19 mouse cellular contexts compared by ENCODE assay signal in the genomic region with DNA sequence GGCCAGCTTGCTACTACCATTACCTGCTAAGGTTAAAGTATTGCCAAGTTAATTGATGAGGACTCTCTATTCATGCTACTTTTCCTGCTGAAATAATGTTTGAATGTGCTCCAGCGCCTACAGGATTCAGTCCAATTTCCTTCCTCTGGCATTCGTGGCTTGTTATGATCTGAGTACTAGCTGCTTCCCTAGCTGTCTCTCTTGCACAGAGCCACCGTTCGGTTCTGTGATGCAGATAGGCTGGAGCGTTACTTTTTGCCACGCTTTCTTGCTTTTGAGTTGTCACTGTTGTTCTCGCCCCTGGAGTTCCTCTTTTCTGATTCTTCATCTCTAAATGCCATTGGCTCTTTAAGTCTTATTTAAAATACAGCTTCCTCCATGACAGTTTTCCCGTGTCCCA.
DNase-seq lines count a peak whose midpoint lies in the region; ATAC-seq and TF ChIP-seq lines count a peak whose summit lies in the region.
"Had no signal": no experiment of that assay in that cellular context is flagged by ENCODE, and none has a peak within 500 bp of the region (broad histone marks: within the 10 kb centered on the region; RNA-seq: fewer than 3 reads in every experiment).

No protein-coding gene starts in this region.

- H3K9me3 ChIP-seq in forebrain, embryonic 12.5 days, result no peaks in the 10 kb centered on the region
- H3K9me3 ChIP-seq in forebrain, embryonic 10.5 days, result no peaks in the 10 kb centered on the region
- H3K9me3 ChIP-seq in hindbrain, postnatal 0 days (ENCODE audit: low read length), result no peaks in the 10 kb centered on the region
- no peaks in the 10 kb centered on the region for H3K9me3 ChIP-seq in hindbrain, embryonic 12.5 days (replicated peaks)
- H3K9me3 ChIP-seq in midbrain, embryonic 11.5 days (ENCODE audit: control insufficient read depth, low read length), result no peaks in the 10 kb centered on the region
- H3K9me3 ChIP-seq in midbrain, embryonic 10.5 days (replicated peaks), result no peaks in the 10 kb centered on the region
- H3K9me3 ChIP-seq: hindbrain, embryonic 13.5 days; neural tube, embryonic 15.5 days had no signal

- TF ChIP-seq CTCF in hindbrain, postnatal 0 days (IDR thresholded peaks at IDR 0.05; ENCODE audit: low read depth), result no peak

- no peaks in the 10 kb centered on the region for H3K36me3 ChIP-seq in forebrain, embryonic 12.5 days (replicated peaks)
- no peaks in the 10 kb centered on the region for H3K36me3 ChIP-seq in forebrain, embryonic 10.5 days (replicated peaks)
- no peaks in the 10 kb centered on the region for H3K36me3 ChIP-seq in hindbrain, postnatal 0 days (ENCODE audit: insufficient read depth, low read length)
- H3K36me3 ChIP-seq in hindbrain, embryonic 12.5 days, result no peaks in the 10 kb centered on the region
- no peaks in the 10 kb centered on the region for H3K36me3 ChIP-seq in midbrain, embryonic 11.5 days (ENCODE audit: control insufficient read depth, insufficient read depth, low read length)
- H3K36me3 ChIP-seq in midbrain, embryonic 10.5 days, result no peaks in the 10 kb centered on the region
- H3K36me3 ChIP-seq: hindbrain, embryonic 13.5 days; neural tube, embryonic 15.5 days had no signal

- 0 out of 2 replicates have a peak, but pooled peaks have one; percentile 13 for ATAC-seq in forebrain, embryonic 12.5 days (ENCODE audit: low FRiP score)
- no peak for ATAC-seq in hindbrain, postnatal 0 days
- ATAC-seq in hindbrain, embryonic 12.5 days (ENCODE audit: low FRiP score), result no peak
- no peak for ATAC-seq in midbrain, embryonic 11.5 days (ENCODE audit: low FRiP score)
- ATAC-seq: inflammation-experienced regulatory T-cells, adult 6 months had no signal

- H3K27me3 ChIP-seq in forebrain, embryonic 12.5 days, result no peaks in the 10 kb centered on the region
- peaks cover 19% of the 10 kb centered on the region for H3K27me3 ChIP-seq in forebrain, embryonic 10.5 days (ENCODE audit: poor library complexity, severe bottlenecking)
- no peaks in the 10 kb centered on the region for H3K27me3 ChIP-seq in hindbrain, postnatal 0 days (ENCODE audit: insufficient read depth, low read length)
- H3K27me3 ChIP-seq in hindbrain, embryonic 12.5 days, result no peaks in the 10 kb centered on the region
- H3K27me3 ChIP-seq in midbrain, embryonic 11.5 days (ENCODE audit: control insufficient read depth, insufficient read depth, low read length), result no peaks in the 10 kb centered on the region
- no peaks in the 10 kb centered on the region for H3K27me3 ChIP-seq in midbrain, embryonic 10.5 days (ENCODE audit: low read depth, poor library complexity, severe bottlenecking)
- H3K27me3 ChIP-seq: hindbrain, embryonic 13.5 days; neural tube, embryonic 15.5 days had no signal

- no peak overlapping the region for H3K4me3 ChIP-seq in forebrain, embryonic 12.5 days (replicated peaks)
- no peak overlapping the region for H3K4me3 ChIP-seq in forebrain, embryonic 10.5 days
- H3K4me3 ChIP-seq in hindbrain, postnatal 0 days (ENCODE audit: low read length), result no peak overlapping the region
- H3K4me3 ChIP-seq in hindbrain, embryonic 12.5 days, result no peak overlapping the region
- H3K4me3 ChIP-seq in midbrain, embryonic 11.5 days (ENCODE audit: low read depth, low read length), result no peak overlapping the region
- H3K4me3 ChIP-seq in midbrain, embryonic 10.5 days, result no peak overlapping the region
- H3K4me3 ChIP-seq: heart, adult 2 months; hindbrain, embryonic 13.5 days; neural tube, embryonic 15.5 days had no signal

- no peak overlapping the region for H3K27ac ChIP-seq in forebrain, embryonic 12.5 days
- no peak overlapping the region for H3K27ac ChIP-seq in forebrain, embryonic 10.5 days
- H3K27ac ChIP-seq in hindbrain, postnatal 0 days, result no peak overlapping the region
- no peak overlapping the region for H3K27ac ChIP-seq in hindbrain, embryonic 12.5 days
- H3K27ac ChIP-seq in midbrain, embryonic 11.5 days (ENCODE audit: low read depth, low read length), result no peak overlapping the region
- H3K27ac ChIP-seq in midbrain, embryonic 10.5 days (replicated peaks), result no peak overlapping the region
- H3K27ac ChIP-seq: heart, adult 2 months; hindbrain, embryonic 13.5 days; kidney, postnatal 0 days; neural tube, embryonic 15.5 days had no signal

- H3K4me2 ChIP-seq in forebrain, embryonic 12.5 days, result no peak overlapping the region
- H3K4me2 ChIP-seq in hindbrain, postnatal 0 days (ENCODE audit: low read depth, low read length), result no peak overlapping the region
- H3K4me2 ChIP-seq in hindbrain, embryonic 12.5 days (replicated peaks), result no peak overlapping the region
- no peak overlapping the region for H3K4me2 ChIP-seq in midbrain, embryonic 11.5 days
- H3K4me2 ChIP-seq: hindbrain, embryonic 13.5 days; neural tube, embryonic 15.5 days had no signal

- H3K4me1 ChIP-seq in forebrain, embryonic 12.5 days, result peaks cover 3% of the 10 kb centered on the region
- H3K4me1 ChIP-seq in forebrain, embryonic 10.5 days, result peaks cover 19% of the 10 kb centered on the region
- H3K4me1 ChIP-seq in hindbrain, postnatal 0 days (ENCODE audit: insufficient read depth, low read length), result no peaks in the 10 kb centered on the region
- peaks cover 12% of the 10 kb centered on the region for H3K4me1 ChIP-seq in hindbrain, embryonic 12.5 days
- no peaks in the 10 kb centered on the region; the same call in 1 of the 2 replicates for H3K4me1 ChIP-seq in midbrain, embryonic 11.5 days (ENCODE audit: control insufficient read depth, insufficient read depth, low read length)
- H3K4me1 ChIP-seq in midbrain, embryonic 10.5 days, result peaks cover 13% of the 10 kb centered on the region
- H3K4me1 ChIP-seq: neural tube, embryonic 15.5 days had no signal

- no peak for DNase-seq in forebrain, embryonic 10.5 days (ENCODE audit: extremely low spot score, low spot score)
- DNase-seq in hindbrain, postnatal 0 days (ENCODE audit: low spot score), result peak; percentile 23
- DNase-seq in midbrain, embryonic 11.5 days (ENCODE audit: low spot score, missing footprints), result peak; percentile 45
- no peak for DNase-seq in midbrain, embryonic 10.5 days (ENCODE audit: low spot score)
- peak; percentile 67 for DNase-seq in brain, adult 2 months (ENCODE audit: low read depth, low spot score)
- DNase-seq: adrenal gland, postnatal 25 days; cerebellum, adult 18-20 months; gastrocnemius, postnatal 36 days; heart, adult 2 months; kidney, adult 2 months; lung, postnatal 4 days; right cerebral cortex, postnatal 4 days; thymus, postnatal 14 days had no signal

- H3K9ac ChIP-seq in forebrain, embryonic 12.5 days, result no peak overlapping the region
- no peak overlapping the region for H3K9ac ChIP-seq in hindbrain, postnatal 0 days (replicated peaks; ENCODE audit: low read length)
- H3K9ac ChIP-seq in hindbrain, embryonic 12.5 days, result no peak overlapping the region
- H3K9ac ChIP-seq in midbrain, embryonic 11.5 days (ENCODE audit: low read length), result no peak overlapping the region
- H3K9ac ChIP-seq: hindbrain, embryonic 13.5 days; neural tube, embryonic 15.5 days had no signal

- WGBS in forebrain, embryonic 12.5 days, result 82% methylated on average over 8 of the region's 8 CpGs
- WGBS in forebrain, embryonic 10.5 days, result 82% methylated on average over 8 of the region's 8 CpGs
- WGBS in hindbrain, postnatal 0 days, result 46% methylated on average over 8 of the region's 8 CpGs
- 62% methylated on average over 8 of the region's 8 CpGs for WGBS in hindbrain, embryonic 12.5 days
- 79% methylated on average over 8 of the region's 8 CpGs for WGBS in midbrain, embryonic 11.5 days
- WGBS in midbrain, embryonic 10.5 days, result 78% methylated on average over 8 of the region's 8 CpGs

Comparison
In these comparisons a context has a peak if more than half of its experiments do, and no peak if none do; other contexts are left out.
1. DNase-seq: peak in hindbrain, postnatal 0 days (single experiment), midbrain, embryonic 11.5 days (single experiment) and brain, adult 2 months (single experiment); none in forebrain, embryonic 10.5 days (single experiment) and midbrain, embryonic 10.5 days (single experiment).